Mouse (Mus musculus) G1E-ER4 (cell line): ENCODE data around the gene 4930455H04Rik. TPM values are rescaled to one million over a fixed set of nuclear protein-coding genes. Genes with fewer than 3 reads are reported as not detected.

Experiments
- GATA1 ChIP-seq: IDR thresholded peaks from one replicate; pipeline ENCODE4 v1.8.0; 2012; ENCODE audit warnings: low read length, inconsistent platforms
- polyA plus RNA-seq: library from polyadenylated mRNA; stranded (reverse); fragments of >175 nt; gene quantifications from 2 replicates; pipeline ENCODE4 v1.2.3, GENCODE M21; 2012

The 4930455H04Rik gene
- polyA plus RNA-seq, 1 experiment = not detected

GRCm38 (mm10) chr3:117001686-117002485 is 33.8 kb downstream of the 4930455H04Rik start:
- TF ChIP-seq GATA1 = no peak

GRCm38 (mm10) chr3:117003379-117003778 is 35.3 kb downstream of the 4930455H04Rik start:
- TF ChIP-seq GATA1 = no peak

GRCm38 (mm10) chr3:117006636-117007035 is 38.6 kb downstream of the 4930455H04Rik start:
- TF ChIP-seq GATA1 = no peak

- TF ChIP-seq GATA1 = no peak
These were observed 39.3 kb downstream of the 4930455H04Rik start for GRCm38 (mm10) chr3:117007340-117007739.

- no peak for TF ChIP-seq GATA1
These were observed 42.1 kb downstream of the 4930455H04Rik start for GRCm38 (mm10) chr3:117010182-117010581.

- TF ChIP-seq GATA1 = no peak
These were observed 52.3 kb downstream of the 4930455H04Rik start for GRCm38 (mm10) chr3:117020319-117020718.

GRCm38 (mm10) chr3:117021907-117022306 is 53.8 kb downstream of the 4930455H04Rik start:
- TF ChIP-seq GATA1 = no peak

GRCm38 (mm10) chr3:117024111-117024510 is 56.0 kb downstream of the 4930455H04Rik start:
- TF ChIP-seq GATA1 = no peak

- TF ChIP-seq GATA1 = no peak
These were observed 56.5 kb downstream of the 4930455H04Rik start for GRCm38 (mm10) chr3:117024557-117024956.

GRCm38 (mm10) chr3:117025421-117025820 is 57.4 kb downstream of the 4930455H04Rik start:
- TF ChIP-seq GATA1 = no peak

Other genes starting within 250 kb of the 4930455H04Rik start
- 0.90 and 0.92 TPM in 2 replicates for gene Agl, start 160.1 kb upstream of the 4930455H04Rik start, polyA plus RNA-seq
- gene Frrs1, start 108.8 kb upstream of the 4930455H04Rik start, polyA plus RNA-seq = 5.2 and 22.9 TPM in 2 replicates
- not detected in 2 replicates for gene Palmd, start 720 bp downstream of the 4930455H04Rik start, polyA plus RNA-seq